Mouse (Mus musculus) retina, postnatal 7 days (tissue): ENCODE measurements around the gene Mrps36.
A peak's percentile ranks its signal among the peaks of the same experiment; 100 is the strongest.
"Not testable (repeated sequence)": the region's sequence is repeated elsewhere in the genome, so short reads cannot be mapped to it uniquely, and the experiment has no call there.

Experiments
- DNase-seq: peaks from one replicate; pipeline ENCODE4 v3.0.0-alpha.2; 2012; ENCODE audit warnings: low read depth, low spot score

The Mrps36 gene

GRCm38 (mm10) chr13:100732756-100733155 is 11.7 kb downstream of the Mrps36 start:
- DNase-seq, result no peak

GRCm38 (mm10) chr13:100731462-100732046 is 12.9 kb downstream of the Mrps36 start:
- DNase-seq, result not testable (repeated sequence)

- peak; percentile 90 for DNase-seq
These were observed 13.6 kb downstream of the Mrps36 start, which contains the start of gene Cdk7 for GRCm38 (mm10) chr13:100730861-100731176. TSS of gene Cdk7 (minus strand) at chr13:100730939.

GRCm38 (mm10) chr13:100730153-100730860 is 14.2 kb downstream of the Mrps36 start:
- no peak for DNase-seq

- not testable (repeated sequence) for DNase-seq
These were observed 15.9 kb downstream of the Mrps36 start for GRCm38 (mm10) chr13:100728530-100728929.

- DNase-seq, result no peak
These were observed 16.4 kb downstream of the Mrps36 start for GRCm38 (mm10) chr13:100728086-100728485.

- no peak for DNase-seq
These were observed 19.3 kb downstream of the Mrps36 start for GRCm38 (mm10) chr13:100725194-100725593.

GRCm38 (mm10) chr13:100724051-100724754 is 20.3 kb downstream of the Mrps36 start:
- DNase-seq, result no peak

- DNase-seq, result no peak
These were observed 22.8 kb downstream of the Mrps36 start for GRCm38 (mm10) chr13:100721656-100722055.

- DNase-seq, result no peak
These were observed 29.0 kb downstream of the Mrps36 start for GRCm38 (mm10) chr13:100715467-100715866.

GRCm38 (mm10) chr13:100706206-100706605 is 38.3 kb downstream of the Mrps36 start:
- no peak for DNase-seq

GRCm38 (mm10) chr13:100703468-100703867 is 41.0 kb downstream of the Mrps36 start:
- no peak for DNase-seq

GRCm38 (mm10) chr13:100698866-100699265 is 45.6 kb downstream of the Mrps36 start:
- DNase-seq, result no peak

GRCm38 (mm10) chr13:100697541-100697940 is 46.9 kb downstream of the Mrps36 start:
- DNase-seq, result no peak

- no peak for DNase-seq
These were observed 56.9 kb downstream of the Mrps36 start for GRCm38 (mm10) chr13:100687513-100687912.
